Mouse (Mus musculus) MEL (cell line): ENCODE measurements at regions not wholly inside any gene's neighbourhood (a gene's known extent, or its start where the extent isn't known, plus 50 kb on each side); places are given as distances from the start of the nearest gene placed in this dataset.

Experiments
- DNase-seq: peaks from one replicate; pipeline ENCODE4 v3.0.0; 2011; ENCODE audit warnings: low read depth, low spot score
- H3K27ac ChIP-seq: 2 replicates; pipeline ENCODE4 v1.5.1; 2012; ENCODE audit warnings: low read depth, mild to moderate bottlenecking, control low read depth, low read length, moderate library complexity; ENCODE audit not compliant: control insufficient read depth
- H3K27me3 ChIP-seq, 2 experiments: fragments of 150-350 bp in 1 of 2; sonication (generic) in 1 of 2; 2 replicates each; pipeline ENCODE4 v1.6.1; 2012; ENCODE audit warnings: low read length in 2 of 2, mild to moderate bottlenecking in 2 of 2, improper control_type of control experiment in 1 of 2, moderate library complexity in 1 of 2; ENCODE audit not compliant: insufficient read depth in 2 of 2, control insufficient read depth in 1 of 2
- H3K36me3 ChIP-seq, 2 experiments: 2 replicates each; pipeline ENCODE4 v1.6.1; 2012 to 2014; ENCODE audit warnings: low read length in 2 of 2, improper control_type of control experiment in 1 of 2, inconsistent platforms in 1 of 2, mild to moderate bottlenecking in 1 of 2; ENCODE audit not compliant: insufficient read depth in 2 of 2, control insufficient read depth in 1 of 2
- H3K4me1 ChIP-seq, 2 experiments: fragments of 150-350 bp in 1 of 2; sonication (generic) in 1 of 2; 2 replicates each; pipeline ENCODE4 v1.6.1; 2012; ENCODE audit warnings: low read length in 2 of 2, improper control_type of control experiment in 1 of 2, mild to moderate bottlenecking in 1 of 2; ENCODE audit not compliant: insufficient read depth in 2 of 2, control insufficient read depth in 1 of 2
- H3K4me3 ChIP-seq, 2 experiments: fragments of 150-350 bp in 1 of 2; sonication (generic) in 1 of 2; 2 replicates each; pipeline ENCODE4 v1.5.1; 2012; ENCODE audit warnings: low read depth in 2 of 2, low read length in 2 of 2, mild to moderate bottlenecking in 2 of 2, moderate library complexity in 2 of 2, control low read depth in 1 of 2, improper control_type of control experiment in 1 of 2; ENCODE audit not compliant: control insufficient read depth in 1 of 2, insufficient read depth in 1 of 2
- H3K79me2 ChIP-seq: 2 replicates; pipeline ENCODE4 v1.6.1; 2012; ENCODE audit warnings: mild to moderate bottlenecking, low read length, moderate library complexity; ENCODE audit not compliant: control insufficient read depth, poor library complexity, insufficient read depth
- H3K9ac ChIP-seq: 2 replicates; pipeline ENCODE4 v1.6.1; 2012; ENCODE audit warnings: low read depth, mild to moderate bottlenecking, control low read depth, low read length, moderate library complexity; ENCODE audit not compliant: control insufficient read depth, poor library complexity, severe bottlenecking
- H3K9me3 ChIP-seq: fragments of 150-350 bp; sonication (generic); replicated peaks from 2 replicates; pipeline ENCODE4 v1.6.1; 2012; ENCODE audit warnings: mild to moderate bottlenecking, low read length, improper control_type of control experiment, moderate library complexity; ENCODE audit not compliant: insufficient read depth
- BHLHE40 ChIP-seq: IDR thresholded peaks from 2 replicates; pipeline ENCODE4 v1.6.1; 2012; ENCODE audit warnings: low read depth, mild to moderate bottlenecking, inconsistent platforms, low read length, improper control_type of control experiment, borderline replicate concordance
- CHD2 ChIP-seq: IDR thresholded peaks from 2 replicates; pipeline ENCODE4 v1.6.1; 2011; ENCODE audit warnings: low read length, improper control_type of control experiment
- E2F4 ChIP-seq: IDR thresholded peaks from 2 replicates; pipeline ENCODE4 v1.6.1; 2011; ENCODE audit warnings: low read depth, low read length, improper control_type of control experiment, borderline replicate concordance
- ETS1 ChIP-seq: IDR thresholded peaks from 2 replicates; pipeline ENCODE4 v1.6.1; 2012; ENCODE audit warnings: low read depth, mild to moderate bottlenecking, inconsistent platforms, low read length, improper control_type of control experiment, moderate library complexity
- GATA1 ChIP-seq: IDR thresholded peaks from 2 replicates; pipeline ENCODE4 v1.6.1; 2011; ENCODE audit warnings: low read depth, low read length, improper control_type of control experiment
- HCFC1 ChIP-seq: IDR thresholded peaks from 2 replicates; pipeline ENCODE4 v1.6.1; 2012; ENCODE audit warnings: low read depth, mild to moderate bottlenecking, inconsistent platforms, low read length, improper control_type of control experiment, moderate library complexity
- JUND ChIP-seq: IDR thresholded peaks from 2 replicates; pipeline ENCODE4 v1.6.1; 2011; ENCODE audit warnings: low read depth, mild to moderate bottlenecking, improper control_type of control experiment, low read length
- KAT2A ChIP-seq: conservative IDR thresholded peaks from 2 replicates; pipeline ENCODE4 v1.6.1; 2012; ENCODE audit warnings: low read depth, low read length, improper control_type of control experiment, inconsistent platforms
- MAX ChIP-seq: IDR thresholded peaks from 2 replicates; pipeline ENCODE4 v1.6.1; 2011; ENCODE audit warnings: low read length, improper control_type of control experiment
- MEF2A ChIP-seq: IDR thresholded peaks from 2 replicates; pipeline ENCODE4 v1.6.1; 2014; ENCODE audit warnings: low read depth, mild to moderate bottlenecking, inconsistent platforms, low read length, improper control_type of control experiment; ENCODE audit not compliant: poor library complexity, insufficient replicate concordance, severe bottlenecking; ENCODE audit errors: extremely low read depth
- MXI1 ChIP-seq: IDR thresholded peaks from 2 replicates; pipeline ENCODE4 v1.6.1; 2011; ENCODE audit warnings: mild to moderate bottlenecking, low read depth, low read length, improper control_type of control experiment
- MYC ChIP-seq: IDR thresholded peaks from 2 replicates; pipeline ENCODE4 v1.6.1; 2011; ENCODE audit warnings: low read depth, mild to moderate bottlenecking, low read length, improper control_type of control experiment, moderate library complexity
- POLR2AphosphoS2 ChIP-seq: IDR thresholded peaks from 2 replicates; pipeline ENCODE4 v1.6.1; 2011; ENCODE audit warnings: low read length, improper control_type of control experiment
- POLR2AphosphoS5 ChIP-seq: IDR thresholded peaks from 2 replicates; pipeline ENCODE4 v1.6.1; 2012; ENCODE audit warnings: low read depth, borderline replicate concordance, mild to moderate bottlenecking, inconsistent platforms, low read length, moderate library complexity, mixed read lengths
- RCOR1 ChIP-seq: IDR thresholded peaks from 2 replicates; pipeline ENCODE4 v1.6.1; 2012; ENCODE audit warnings: low read depth, mild to moderate bottlenecking, inconsistent platforms, low read length, improper control_type of control experiment
- TAL1 ChIP-seq: IDR thresholded peaks from 2 replicates; pipeline ENCODE4 v1.6.1; 2012; ENCODE audit warnings: mild to moderate bottlenecking, inconsistent platforms, low read length, moderate library complexity, mixed read lengths
- UBTF ChIP-seq: IDR thresholded peaks from 2 replicates; pipeline ENCODE4 v1.6.1; 2012; ENCODE audit warnings: low read depth, mild to moderate bottlenecking, inconsistent platforms, low read length, improper control_type of control experiment, moderate library complexity, borderline replicate concordance; ENCODE audit not compliant: insufficient read depth
- USF1 ChIP-seq: IDR thresholded peaks from 2 replicates; pipeline ENCODE4 v1.6.1; 2014; ENCODE audit warnings: low read depth, mild to moderate bottlenecking, inconsistent platforms, low read length, improper control_type of control experiment, moderate library complexity
- USF2 ChIP-seq, 2 experiments: IDR thresholded peaks; 2 replicates each; pipeline ENCODE4 v1.6.1; 2011 to 2012; ENCODE audit warnings: improper control_type of control experiment in 2 of 2, low read length in 2 of 2, borderline replicate concordance in 1 of 2, inconsistent platforms in 1 of 2, low read depth in 1 of 2, mild to moderate bottlenecking in 1 of 2; ENCODE audit not compliant: insufficient read depth in 1 of 2
- ZC3H11A ChIP-seq: IDR thresholded peaks from 2 replicates; pipeline ENCODE4 v1.6.1; 2012; ENCODE audit warnings: low read depth, mild to moderate bottlenecking, inconsistent platforms, low read length, improper control_type of control experiment
- ZKSCAN1 ChIP-seq: IDR thresholded peaks from 2 replicates; pipeline ENCODE4 v1.6.1; 2012; ENCODE audit warnings: low read depth, mild to moderate bottlenecking, inconsistent platforms, low read length, improper control_type of control experiment, moderate library complexity
- ZMIZ1 ChIP-seq: IDR thresholded peaks from 2 replicates; pipeline ENCODE4 v1.6.1; 2012; ENCODE audit warnings: low read depth, mild to moderate bottlenecking, inconsistent platforms, low read length, improper control_type of control experiment, moderate library complexity

DNA sequence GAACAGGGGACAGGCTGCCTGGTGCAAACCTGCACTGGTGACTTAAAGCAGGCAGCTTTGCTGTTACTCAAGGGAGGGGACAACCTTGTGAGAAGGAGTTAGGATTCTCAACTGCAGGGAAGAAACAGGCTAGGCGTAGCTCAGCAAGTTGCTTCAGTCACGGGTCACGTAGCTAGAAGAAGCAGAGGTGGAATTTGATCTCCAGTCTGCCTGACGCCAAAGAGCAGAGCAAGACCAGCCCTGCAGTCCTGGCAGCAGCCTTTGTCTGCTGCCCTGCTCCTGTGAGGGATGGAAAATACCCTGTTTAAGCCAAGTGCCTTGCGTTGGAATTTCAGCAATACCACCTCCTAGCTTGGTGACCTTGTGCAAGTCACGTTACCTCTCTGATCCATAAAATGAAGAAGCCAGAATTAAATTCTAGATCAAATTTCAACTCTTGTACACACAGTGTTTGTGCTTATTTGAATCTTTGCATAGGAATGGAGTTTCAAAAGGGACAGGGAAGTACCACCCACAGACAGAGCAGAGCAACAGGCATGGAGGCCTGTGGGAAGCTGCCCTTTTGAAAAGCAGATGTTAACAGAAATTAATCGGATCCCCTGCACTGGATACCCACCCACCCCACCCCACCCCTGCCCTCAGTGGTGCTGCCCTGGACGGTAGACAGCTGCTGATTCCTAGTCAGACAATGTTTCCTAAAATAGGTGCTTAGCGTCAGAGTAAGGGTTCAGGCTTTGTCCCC lies 116.6 kb upstream of the Sesn3 start:
- DNase-seq = no peak
- no peaks in the 10 kb centered on the region for H3K9me3 ChIP-seq
- no peak overlapping the region for H3K9ac ChIP-seq
- H3K27me3 ChIP-seq = peaks cover 0 to 2% of the 10 kb centered on the region in 2 experiments; a peak in 2 of 4 replicates
- TF ChIP-seq E2F4 = no peak
- TF ChIP-seq BHLHE40 = no peak
- no peak; the same call in 1 of the 2 replicates for TF ChIP-seq TAL1
- TF ChIP-seq JUND = no peak
- TF ChIP-seq ZC3H11A = no peak
- TF ChIP-seq UBTF = no peak
- TF ChIP-seq MYC = no peak
- TF ChIP-seq RCOR1 = no peak
- no peak for TF ChIP-seq ZKSCAN1
- TF ChIP-seq ETS1 = no peak
- no peak for TF ChIP-seq USF2 (IDR thresholded peaks at IDR 0.05; ENCODE audit: borderline replicate concordance in 1 of 2, insufficient read depth in 1 of 2, low read depth in 1 of 2, low read length in 2 of 2)
- TF ChIP-seq CHD2 = no peak
- TF ChIP-seq POLR2AphosphoS5 = no peak
- no peaks in the 10 kb centered on the region for H3K4me1 ChIP-seq
- no peaks in the 10 kb centered on the region for H3K79me2 ChIP-seq
- H3K27ac ChIP-seq = no peak overlapping the region
- H3K36me3 ChIP-seq = no peaks in the 10 kb centered on the region
- H3K4me3 ChIP-seq = no peak overlapping the region

GRCm38 (mm10) chr9:14160207-14160606 lies 114.7 kb upstream of the Sesn3 start:
- no peaks in the 10 kb centered on the region for H3K36me3 ChIP-seq
- H3K4me3 ChIP-seq = no peak overlapping the region
- H3K27ac ChIP-seq = no peak overlapping the region
- H3K4me1 ChIP-seq = no peaks in the 10 kb centered on the region
- DNase-seq = no peak
- no peaks in the 10 kb centered on the region for H3K9me3 ChIP-seq
- TF ChIP-seq ZC3H11A = no peak
- TF ChIP-seq GATA1 = no peak
- no peak for TF ChIP-seq POLR2AphosphoS5
- no peak for TF ChIP-seq POLR2AphosphoS2
- TF ChIP-seq TAL1 = no peak
- TF ChIP-seq USF2 (IDR thresholded peaks at IDR 0.05; ENCODE audit: borderline replicate concordance in 1 of 2, insufficient read depth in 1 of 2, low read depth in 1 of 2, low read length in 2 of 2) = no peak
- no peak for TF ChIP-seq ETS1
- TF ChIP-seq BHLHE40 = no peak
- TF ChIP-seq HCFC1 = no peak
- no peak for TF ChIP-seq KAT2A
- TF ChIP-seq USF1 = no peak
- no peak for TF ChIP-seq ZKSCAN1
- no peak for TF ChIP-seq MEF2A
- TF ChIP-seq MAX = no peak
- TF ChIP-seq ZMIZ1 = no peak
- TF ChIP-seq MXI1 = no peak
- no peak overlapping the region for H3K9ac ChIP-seq
- H3K27me3 ChIP-seq = no peaks in the 10 kb centered on the region; a peak in 2 of 4 replicates
- H3K79me2 ChIP-seq = no peaks in the 10 kb centered on the region
